Mouse (Mus musculus): ENCODE measurements around the gene Mrps34.

The Mrps34 gene

GRCm38 (mm10) chr17:24881738-24882440 lies 13.0 kb upstream of the Mrps34 start:
- DNase-seq, result no peak

GRCm38 (mm10) chr17:24884391-24884790 lies 10.5 kb upstream of the Mrps34 start:
- no peak for DNase-seq

DNA sequence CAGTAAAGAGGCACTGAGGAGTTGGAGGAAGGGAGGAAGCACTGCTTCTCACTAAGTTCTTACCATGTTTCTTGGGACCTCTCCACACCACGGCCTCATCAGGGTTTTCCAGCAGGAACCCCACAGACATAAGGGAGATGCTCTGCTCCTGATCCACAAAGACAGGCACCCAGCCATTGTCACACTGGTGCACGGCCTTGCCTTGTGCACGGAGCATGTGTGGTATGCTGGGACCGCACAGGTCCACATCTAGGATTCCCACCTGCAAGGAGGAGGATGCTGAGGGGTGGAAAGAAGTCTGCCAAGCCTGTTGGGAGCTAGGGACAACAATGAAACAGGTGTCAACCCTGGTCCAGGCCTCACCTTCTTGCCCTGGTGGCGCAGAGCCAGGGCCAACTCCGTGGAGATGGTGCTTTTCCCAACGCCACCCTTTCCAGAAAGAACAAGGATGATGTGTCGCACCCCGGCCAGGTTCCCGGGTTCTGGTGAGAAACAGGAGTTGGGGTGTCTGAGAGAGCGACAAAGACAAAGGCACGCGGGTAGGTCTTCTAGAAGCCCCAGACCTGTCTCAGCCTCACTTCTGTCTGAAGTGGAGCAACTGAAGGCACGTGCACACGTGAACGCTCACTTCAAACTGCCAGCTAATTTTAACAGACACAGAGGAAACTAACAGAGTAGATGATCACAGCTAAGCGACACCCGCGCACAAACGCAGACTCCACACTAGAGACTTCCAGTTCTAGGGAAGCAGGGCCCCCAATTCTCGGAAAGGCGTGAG lies 9.4 kb upstream of the Mrps34 start:
- no peak for DNase-seq

GRCm38 (mm10) chr17:24886134-24886931 lies 8.6 kb upstream of the Mrps34 start, which contains the start of the genes Nubp2 and Spsb3:
Nubp2 (minus strand) TSS chr17:24886349.
Spsb3 (plus strand) TSS chr17:24886643.
- peak; percentile 97 for DNase-seq

DNA sequence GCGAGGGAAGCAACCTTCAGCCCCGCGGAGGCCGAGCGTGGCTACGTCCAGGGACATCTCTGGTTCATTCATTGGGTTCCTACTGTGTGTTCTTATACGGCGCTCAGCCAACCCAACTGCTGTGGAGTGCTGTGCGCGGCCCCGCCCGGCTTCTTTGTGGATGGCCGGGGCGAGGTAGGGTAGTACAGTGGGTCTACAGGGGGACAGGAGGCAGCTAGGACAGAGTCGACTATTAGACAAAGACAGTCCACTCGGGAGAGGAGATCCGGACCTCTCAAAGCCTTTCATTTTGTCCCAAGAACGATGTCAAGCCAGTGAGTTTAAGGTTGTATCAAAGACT lies 8.0 kb upstream of the Mrps34 start:
- DNase-seq, result no peak

- no peak for DNase-seq
Observed at GRCm38 (mm10) chr17:24887291-24888080, 7.4 kb upstream of the Mrps34 start.

GRCm38 (mm10) chr17:24888862-24889261 lies 6.1 kb upstream of the Mrps34 start:
- no peak for DNase-seq

- no peak for DNase-seq
Observed at GRCm38 (mm10) chr17:24890151-24891092, 4.5 kb upstream of the Mrps34 start.

DNA sequence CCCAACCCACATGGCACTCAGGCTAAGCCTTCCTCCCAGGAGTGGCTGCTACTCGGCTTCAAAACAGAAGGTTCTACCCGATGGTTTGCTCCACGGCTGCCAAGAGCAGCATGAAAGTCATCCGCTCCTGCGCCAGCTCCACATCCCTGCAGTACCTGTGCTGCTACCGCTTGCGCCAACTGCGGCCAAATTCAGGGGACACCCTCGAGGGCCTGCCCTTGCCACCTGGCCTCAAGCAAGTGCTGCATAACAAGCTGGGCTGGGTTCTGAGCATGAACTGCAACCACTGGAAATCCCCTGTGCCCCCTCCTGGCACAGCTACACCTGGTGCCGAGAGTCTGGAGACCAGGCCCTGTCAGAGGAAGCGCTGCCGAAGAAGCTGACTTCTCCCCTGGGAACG lies 3.6 kb upstream of the Mrps34 start:
- DNase-seq, result peak; percentile 69

GRCm38 (mm10) chr17:24892785-24893184 lies 2.1 kb upstream of the Mrps34 start:
- DNase-seq, result no peak

DNA sequence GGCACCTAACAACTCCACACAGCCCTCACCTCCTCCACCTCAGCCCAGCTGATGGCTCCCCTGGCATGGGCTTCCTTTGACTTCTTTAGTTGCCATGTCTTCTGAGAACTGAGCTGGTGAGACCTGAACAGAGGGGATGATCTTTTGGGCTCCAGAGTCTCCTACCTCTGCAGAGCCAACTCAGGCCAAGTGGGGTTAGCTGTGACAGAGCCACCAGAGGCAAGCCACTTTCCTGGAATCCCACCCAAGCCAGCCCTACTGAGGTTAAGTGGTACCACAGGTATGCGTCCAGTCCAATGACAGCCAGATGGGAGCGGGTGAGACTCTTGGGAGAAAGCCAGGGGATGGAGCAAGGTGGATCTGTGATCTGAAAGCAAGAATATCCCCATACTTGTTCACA lies 1.6 kb upstream of the Mrps34 start:
- DNase-seq, result no peak

DNA sequence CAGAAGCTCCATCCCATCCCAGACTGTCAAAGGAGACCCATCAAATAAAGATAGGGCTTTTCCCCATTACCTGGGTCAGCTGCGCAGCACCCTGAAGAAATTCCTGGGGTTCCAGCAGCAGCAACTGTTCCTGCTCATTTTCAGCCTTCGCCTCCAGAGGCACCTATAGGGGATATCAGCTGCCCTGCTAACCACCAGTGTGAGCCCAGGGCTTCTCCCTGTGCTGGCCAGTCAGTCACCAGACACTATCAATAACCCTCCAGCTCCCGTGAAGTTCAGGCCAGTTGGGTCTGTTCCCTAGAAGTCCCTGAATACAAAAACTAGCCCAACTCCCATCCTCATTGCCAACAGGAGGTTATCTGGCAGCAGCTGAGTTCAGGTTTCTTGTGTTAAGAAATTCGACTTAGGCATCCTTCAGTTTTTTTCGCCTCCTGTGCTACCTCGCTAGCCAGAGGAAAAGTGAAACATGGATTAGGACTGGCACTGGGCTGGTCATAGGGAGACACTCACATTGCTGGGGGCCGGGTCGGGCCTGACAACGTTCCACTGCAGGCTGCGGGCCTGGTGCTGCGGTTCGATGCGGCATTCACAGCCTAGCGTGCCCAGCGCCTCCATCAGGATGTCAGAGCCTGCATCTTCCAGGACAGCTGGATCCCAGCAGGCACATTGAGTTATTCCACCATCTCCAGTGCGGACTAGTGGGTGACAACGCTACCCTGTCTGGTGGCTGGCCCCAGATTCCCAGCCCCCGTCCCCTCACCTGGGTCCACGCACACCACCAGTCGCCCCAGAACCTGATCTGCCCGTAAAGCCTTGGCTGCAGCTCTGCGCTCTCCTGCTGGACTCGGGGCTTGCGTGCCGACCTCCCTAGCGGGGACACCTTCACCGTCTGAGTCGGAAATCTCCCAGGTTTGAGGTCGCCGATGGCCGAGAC lies 588 bp upstream of the Mrps34 start:
- no peak for DNase-seq

- DNase-seq, result no peak
Observed at GRCm38 (mm10) chr17:24895571-24896240, 790 bp downstream of the Mrps34 start.

GRCm38 (mm10) chr17:24896241-24896992 lies 1.5 kb downstream of the Mrps34 start, which contains the start of gene Nme3:
Nme3 (plus strand) TSS chr17:24896500.
- peak; percentile 69 for DNase-seq

- no peak for DNase-seq
Observed at GRCm38 (mm10) chr17:24896993-24897269, 2.0 kb downstream of the Mrps34 start.

DNA sequence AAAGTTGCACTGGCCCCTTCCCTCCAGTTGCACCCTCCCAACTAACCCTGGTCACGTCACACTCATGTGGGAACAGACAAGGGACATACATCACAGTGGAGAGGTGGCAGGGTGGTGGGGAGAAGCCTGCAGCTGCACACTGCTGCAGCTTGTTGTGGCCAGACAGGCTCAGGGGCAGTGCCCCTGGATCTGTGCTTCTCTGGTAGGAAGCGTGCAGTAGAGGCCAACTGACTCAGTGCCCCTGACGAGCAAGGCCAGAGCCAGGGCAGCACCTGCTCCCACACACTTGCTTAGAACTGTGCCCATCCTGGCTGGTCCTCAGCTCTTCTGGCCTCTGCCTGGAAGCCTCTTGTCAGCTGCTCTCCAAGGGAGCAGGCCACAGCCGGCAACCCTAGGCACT lies 2.7 kb downstream of the Mrps34 start:
- DNase-seq, result no peak

DNA sequence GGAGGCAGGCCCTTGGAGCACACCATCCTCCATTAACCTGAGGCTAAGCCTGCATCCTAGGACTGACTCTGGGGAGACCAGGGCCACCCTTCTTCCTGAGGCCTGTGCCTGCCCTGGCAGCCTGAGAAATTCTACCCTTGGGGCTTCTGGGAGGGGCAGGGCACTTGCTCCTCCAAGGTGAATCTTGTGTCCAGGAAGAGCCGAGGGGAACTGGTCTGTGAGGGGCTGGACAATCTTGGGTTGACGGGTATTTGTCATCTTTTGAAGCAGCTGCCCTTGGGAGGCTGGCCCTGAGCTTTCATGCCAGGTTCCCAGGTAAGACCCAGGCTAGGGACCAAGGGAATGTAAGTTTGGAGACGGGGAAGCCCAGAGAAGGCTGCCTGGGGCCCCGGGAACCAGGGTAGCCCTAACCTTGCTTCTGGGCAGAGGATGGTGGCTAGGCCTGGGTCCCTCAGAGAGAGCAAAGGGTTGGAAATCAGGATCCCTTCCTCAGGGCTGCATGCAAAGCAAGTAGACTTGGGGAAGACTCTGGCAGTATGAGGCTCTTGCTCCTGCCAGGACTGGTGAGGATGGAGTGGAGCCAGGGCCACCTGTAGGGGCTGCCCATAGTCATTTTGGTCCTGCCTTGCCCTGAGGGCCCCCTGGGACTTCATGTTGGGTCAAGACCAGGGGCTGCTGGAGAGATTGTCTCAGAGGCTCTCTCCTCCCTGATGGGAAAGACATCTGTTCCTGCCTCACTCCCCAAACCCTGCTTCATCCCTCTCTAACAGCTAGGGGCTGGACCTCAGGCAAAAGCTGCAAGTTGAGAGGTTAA lies 3.3 kb downstream of the Mrps34 start:
- no peak for DNase-seq

- DNase-seq, result no peak
Observed at GRCm38 (mm10) chr17:24899153-24899552, 4.2 kb downstream of the Mrps34 start.
